Mouse (Mus musculus): Measurements from ENCODE around the gene Dcaf8. TPM values are rescaled to one million over a fixed set of nuclear protein-coding genes. Genes with fewer than 3 reads are reported as not detected.

Gene Dcaf8
- polyA plus RNA-seq, 1 experiment from 2014 or later: 102 TPM

DNA sequence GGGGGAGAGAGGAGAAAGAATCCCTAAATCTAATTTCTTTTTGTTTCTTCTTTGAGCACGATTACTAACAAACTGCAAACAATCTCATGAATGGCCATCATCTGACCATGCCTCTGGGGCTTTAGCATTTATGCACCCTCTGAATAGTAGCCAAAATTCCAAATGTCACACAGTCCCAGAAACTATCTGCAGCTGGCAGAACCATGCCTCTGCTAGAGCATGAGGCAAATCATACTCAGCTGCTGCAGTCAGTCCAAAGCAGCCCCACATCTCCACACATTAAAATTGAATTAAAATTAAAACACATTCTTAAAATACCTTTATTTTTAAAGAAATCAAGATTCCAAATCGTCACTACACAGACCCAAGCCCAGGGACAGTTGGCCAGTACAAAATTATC lies 7.7 kb upstream of the Dcaf8 start:
- H3K4me3 ChIP-seq (ENCODE audit: low read length): no peak overlapping the region
- ATAC-seq: no peak
- H3K4me2 ChIP-seq (ENCODE audit: low read depth, low read length): no peak overlapping the region
- no peaks in the 10 kb centered on the region for H3K27me3 ChIP-seq (replicated peaks; ENCODE audit: control insufficient read depth, insufficient read depth, low read length)
- H3K36me3 ChIP-seq (ENCODE audit: control insufficient read depth, insufficient read depth, low read length): peaks cover 4% of the 10 kb centered on the region; the same call in 1 of the 2 replicates
- no peak overlapping the region for H3K9ac ChIP-seq (ENCODE audit: low read depth, low read length)
- no peaks in the 10 kb centered on the region for H3K9me3 ChIP-seq (ENCODE audit: control insufficient read depth, low read length)
- H3K4me1 ChIP-seq (ENCODE audit: control insufficient read depth, insufficient read depth, low read length): 0 out of 2 replicates have a peak, but pooled peaks cover 5% of the 10 kb centered on the region
- no peak overlapping the region for H3K27ac ChIP-seq (ENCODE audit: low read length)
- 74% methylated on average over 2 of the region's 2 CpGs for WGBS

GRCm38 (mm10) chr1:172140825-172141224 lies 7.1 kb upstream of the Dcaf8 start:
- no peak for ATAC-seq
- H3K4me2 ChIP-seq (ENCODE audit: low read depth, low read length): no peak overlapping the region
- no peak overlapping the region for H3K9ac ChIP-seq (ENCODE audit: low read depth, low read length)
- 0 out of 2 replicates have a peak, but pooled peaks cover 5% of the 10 kb centered on the region for H3K4me1 ChIP-seq (ENCODE audit: control insufficient read depth, insufficient read depth, low read length)
- H3K27me3 ChIP-seq (replicated peaks; ENCODE audit: control insufficient read depth, insufficient read depth, low read length): no peaks in the 10 kb centered on the region
- peak overlapping the region; percentile 45; the same call in 1 of the 2 replicates for H3K27ac ChIP-seq (ENCODE audit: low read length)
- H3K36me3 ChIP-seq (ENCODE audit: control insufficient read depth, insufficient read depth, low read length): peaks cover under 1% of the 10 kb centered on the region; the same call in 1 of the 2 replicates
- 84% methylated on average over 1 of the region's 1 CpGs for WGBS
- no peak overlapping the region for H3K4me3 ChIP-seq (ENCODE audit: low read length)
- H3K9me3 ChIP-seq (ENCODE audit: control insufficient read depth, low read length): no peaks in the 10 kb centered on the region

- 49% methylated on average over 3 of the region's 3 CpGs for WGBS
- no peak overlapping the region for H3K4me2 ChIP-seq (ENCODE audit: low read depth, low read length)
- no peak overlapping the region for H3K9ac ChIP-seq (ENCODE audit: low read depth, low read length)
- no peaks in the 10 kb centered on the region for H3K36me3 ChIP-seq (ENCODE audit: control insufficient read depth, insufficient read depth, low read length)
- peak overlapping the region; percentile 45; the same call in 1 of the 2 replicates for H3K27ac ChIP-seq (ENCODE audit: low read length)
- H3K9me3 ChIP-seq (ENCODE audit: control insufficient read depth, low read length): no peaks in the 10 kb centered on the region
- no peak overlapping the region for H3K4me3 ChIP-seq (ENCODE audit: low read length)
- 0 out of 2 replicates have a peak, but pooled peaks cover 5% of the 10 kb centered on the region for H3K4me1 ChIP-seq (ENCODE audit: control insufficient read depth, insufficient read depth, low read length)
- peak; percentile 89 for ATAC-seq
- no peaks in the 10 kb centered on the region for H3K27me3 ChIP-seq (replicated peaks; ENCODE audit: control insufficient read depth, insufficient read depth, low read length)
Observed at GRCm38 (mm10) chr1:172141529-172141928, 6.4 kb upstream of the Dcaf8 start.

DNA sequence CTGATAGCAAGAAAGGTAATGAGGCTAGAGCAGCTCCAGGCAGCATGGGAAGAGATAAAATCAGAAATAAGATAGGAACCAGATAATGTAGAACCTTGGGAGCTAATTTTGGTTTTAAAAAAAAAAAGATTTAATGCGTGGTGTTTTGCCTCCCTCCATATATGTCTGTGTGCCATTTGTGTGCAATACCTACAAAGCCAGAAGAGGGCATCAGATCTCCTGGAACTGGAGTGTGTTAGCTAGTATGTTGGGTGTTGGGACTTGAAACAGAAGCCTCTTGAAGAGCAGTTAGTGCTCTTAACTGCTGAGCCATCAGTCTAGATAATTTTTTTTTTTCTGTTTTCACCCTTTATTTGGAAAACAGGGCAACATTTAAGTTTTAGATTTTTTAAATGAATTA lies 4.3 kb upstream of the Dcaf8 start:
- Histone ChIP-seq H3K4me3 (ENCODE audit: low read length) (no peak overlapping the region), H3K9ac (ENCODE audit: low read depth, low read length) (no peak overlapping the region), H3K9me3 (ENCODE audit: control insufficient read depth, low read length) (no peaks in the 10 kb centered on the region), H3K27me3 (replicated peaks; ENCODE audit: control insufficient read depth, insufficient read depth, low read length) (no peaks in the 10 kb centered on the region), H3K27ac (ENCODE audit: low read length) (no peak overlapping the region), H3K4me2 (ENCODE audit: low read depth, low read length) (no peak overlapping the region), H3K36me3 (ENCODE audit: control insufficient read depth, insufficient read depth, low read length) (no peaks in the 10 kb centered on the region), H3K4me1 (ENCODE audit: control insufficient read depth, insufficient read depth, low read length) (peaks cover 9% of the 10 kb centered on the region; the same call in 1 of the 2 replicates)
- 30% methylated on average over 1 of the region's 1 CpGs for WGBS
- no peak for ATAC-seq

- Histone ChIP-seq H3K4me3 (ENCODE audit: low read length) (peak overlapping the region; percentile 76), H3K36me3 (ENCODE audit: control insufficient read depth, insufficient read depth, low read length) (peaks cover 9% of the 10 kb centered on the region; the same call in 1 of the 2 replicates), H3K9me3 (ENCODE audit: control insufficient read depth, low read length) (no peaks in the 10 kb centered on the region), H3K27me3 (replicated peaks; ENCODE audit: control insufficient read depth, insufficient read depth, low read length) (no peaks in the 10 kb centered on the region), H3K4me1 (ENCODE audit: control insufficient read depth, insufficient read depth, low read length) (peaks cover 6% of the 10 kb centered on the region; the same call in 1 of the 2 replicates), H3K9ac (ENCODE audit: low read depth, low read length) (peak overlapping the region; percentile 93), H3K27ac (ENCODE audit: low read length) (peak overlapping the region; percentile 90), H3K4me2 (ENCODE audit: low read depth, low read length) (peak overlapping the region; percentile 66)
- ATAC-seq: peak; percentile 69
- WGBS: 0% methylated on average over 40 of the region's 40 CpGs
Observed at GRCm38 (mm10) chr1:172148279-172148954, 533 bp downstream of the Dcaf8 start.

- H3K4me3 ChIP-seq (ENCODE audit: low read length): peak overlapping the region; percentile 76
- H3K27ac ChIP-seq (ENCODE audit: low read length): peak overlapping the region; percentile 90
- peaks cover 9% of the 10 kb centered on the region; the same call in 1 of the 2 replicates for H3K36me3 ChIP-seq (ENCODE audit: control insufficient read depth, insufficient read depth, low read length)
- peak overlapping the region; percentile 66 for H3K4me2 ChIP-seq (ENCODE audit: low read depth, low read length)
- no peaks in the 10 kb centered on the region for H3K27me3 ChIP-seq (replicated peaks; ENCODE audit: control insufficient read depth, insufficient read depth, low read length)
- no peak for ATAC-seq
- peaks cover 10% of the 10 kb centered on the region; the same call in 1 of the 2 replicates for H3K4me1 ChIP-seq (ENCODE audit: control insufficient read depth, insufficient read depth, low read length)
- WGBS: 5% methylated on average over 19 of the region's 19 CpGs
- H3K9ac ChIP-seq (ENCODE audit: low read depth, low read length): peak overlapping the region; percentile 93
- no peaks in the 10 kb centered on the region for H3K9me3 ChIP-seq (ENCODE audit: control insufficient read depth, low read length)
Observed at GRCm38 (mm10) chr1:172148955-172149815, 1.3 kb downstream of the Dcaf8 start.

- H3K4me2 ChIP-seq (ENCODE audit: low read depth, low read length): no peak overlapping the region
- peaks cover 14% of the 10 kb centered on the region; the same call in 1 of the 2 replicates for H3K4me1 ChIP-seq (ENCODE audit: control insufficient read depth, insufficient read depth, low read length)
- WGBS: 78% methylated on average over 3 of the region's 3 CpGs
- peaks cover 12% of the 10 kb centered on the region; the same call in 1 of the 2 replicates for H3K36me3 ChIP-seq (ENCODE audit: control insufficient read depth, insufficient read depth, low read length)
- no peak overlapping the region for H3K9ac ChIP-seq (ENCODE audit: low read depth, low read length)
- H3K27me3 ChIP-seq (replicated peaks; ENCODE audit: control insufficient read depth, insufficient read depth, low read length): no peaks in the 10 kb centered on the region
- H3K9me3 ChIP-seq (ENCODE audit: control insufficient read depth, low read length): no peaks in the 10 kb centered on the region
- H3K27ac ChIP-seq (ENCODE audit: low read length): no peak overlapping the region; the same call in 1 of the 2 replicates
- ATAC-seq: peak; percentile 82
- H3K4me3 ChIP-seq (ENCODE audit: low read length): no peak overlapping the region
Observed at GRCm38 (mm10) chr1:172154536-172154935, 6.7 kb downstream of the Dcaf8 start.

GRCm38 (mm10) chr1:172155518-172155917 lies 7.6 kb downstream of the Dcaf8 start:
- Histone ChIP-seq H3K4me3 (ENCODE audit: low read length) (no peak overlapping the region), H3K4me1 (ENCODE audit: control insufficient read depth, insufficient read depth, low read length) (peaks cover 13% of the 10 kb centered on the region; the same call in 1 of the 2 replicates), H3K36me3 (ENCODE audit: control insufficient read depth, insufficient read depth, low read length) (peaks cover 11% of the 10 kb centered on the region; the same call in 1 of the 2 replicates), H3K4me2 (ENCODE audit: low read depth, low read length) (no peak overlapping the region), H3K9me3 (ENCODE audit: control insufficient read depth, low read length) (no peaks in the 10 kb centered on the region), H3K27me3 (replicated peaks; ENCODE audit: control insufficient read depth, insufficient read depth, low read length) (no peaks in the 10 kb centered on the region), H3K9ac (ENCODE audit: low read depth, low read length) (no peak overlapping the region), H3K27ac (ENCODE audit: low read length) (no peak overlapping the region)
- 80% methylated on average over 3 of the region's 3 CpGs for WGBS
- ATAC-seq: no peak

GRCm38 (mm10) chr1:172159970-172160369 lies 12.1 kb downstream of the Dcaf8 start:
- 22% methylated on average over 4 of the region's 4 CpGs for WGBS
- no peak overlapping the region for H3K27ac ChIP-seq (ENCODE audit: low read length)
- no peaks in the 10 kb centered on the region for H3K9me3 ChIP-seq (ENCODE audit: control insufficient read depth, low read length)
- H3K36me3 ChIP-seq (ENCODE audit: control insufficient read depth, insufficient read depth, low read length): no peaks in the 10 kb centered on the region
- H3K4me1 ChIP-seq (ENCODE audit: control insufficient read depth, insufficient read depth, low read length): peaks cover 10% of the 10 kb centered on the region; the same call in 1 of the 2 replicates
- ATAC-seq: peak; percentile 70; the same call in 1 of the 2 replicates
- H3K9ac ChIP-seq (ENCODE audit: low read depth, low read length): no peak overlapping the region
- H3K4me3 ChIP-seq (ENCODE audit: low read length): no peak overlapping the region
- no peak overlapping the region for H3K4me2 ChIP-seq (ENCODE audit: low read depth, low read length)
- H3K27me3 ChIP-seq (replicated peaks; ENCODE audit: control insufficient read depth, insufficient read depth, low read length): no peaks in the 10 kb centered on the region

All from intestine, embryonic 16.5 days (tissue).